Mouse (Mus musculus): ENCODE measurements around the gene U2af1. TPM values are rescaled to one million over a fixed set of nuclear protein-coding genes. Genes with fewer than 3 reads are reported as not detected.
A peak's percentile ranks its signal among the peaks of the same experiment; 100 is the strongest.

The U2af1 gene
- polyA plus RNA-seq, 1 experiment from 2014 or later, result 172 TPM

- DNase-seq (ENCODE audit: low spot score) (peak; percentile 72), ATAC-seq (peak; percentile 78)
- H3K9me3 ChIP-seq (replicated peaks; ENCODE audit: control insufficient read depth, low read length), result no peaks in the 10 kb centered on the region
- WGBS, result 2% methylated on average over 51 of the region's 61 CpGs
- peaks cover 26% of the 10 kb centered on the region for H3K4me1 ChIP-seq (ENCODE audit: control insufficient read depth, insufficient read depth, low read length)
- H3K36me3 ChIP-seq (ENCODE audit: control insufficient read depth, insufficient read depth, low read length), result no peaks in the 10 kb centered on the region
- peak within 1 kb of the TSS; percentile 63 for H3K27ac ChIP-seq (ENCODE audit: low read depth, low read length)
- peaks cover 12% of the 10 kb centered on the region; the same call in 1 of the 2 replicates for H3K27me3 ChIP-seq (replicated peaks; ENCODE audit: control insufficient read depth, insufficient read depth, low read length)
- peak within 1 kb of the TSS; percentile 67 for H3K9ac ChIP-seq (ENCODE audit: low read length)
- H3K4me3 ChIP-seq (ENCODE audit: low read depth, low read length), result peak within 1 kb of the TSS; percentile 43
- peak within 1 kb of the TSS; percentile 96 for H3K4me2 ChIP-seq (ENCODE audit: low read length)
Measured at GRCm38 (mm10) chr17:31636942-31637811, 21.5 kb downstream of the U2af1 start, which contains the start of gene Cbs. Gene Cbs, minus strand, starts transcription at chr17:31637238.

- 4% methylated on average over 44 of the region's 45 CpGs for WGBS
- Histone ChIP-seq H3K9me3 (replicated peaks; ENCODE audit: control insufficient read depth, low read length) (no peaks in the 10 kb centered on the region), H3K36me3 (ENCODE audit: control insufficient read depth, insufficient read depth, low read length) (no peaks in the 10 kb centered on the region), H3K9ac (ENCODE audit: low read length) (peak overlapping the region; percentile 67), H3K4me1 (ENCODE audit: control insufficient read depth, insufficient read depth, low read length) (peaks cover 26% of the 10 kb centered on the region), H3K27me3 (replicated peaks; ENCODE audit: control insufficient read depth, insufficient read depth, low read length) (peaks cover 12% of the 10 kb centered on the region; the same call in 1 of the 2 replicates), H3K4me2 (ENCODE audit: low read length) (peak overlapping the region; percentile 96), H3K4me3 (ENCODE audit: low read depth, low read length) (peak overlapping the region; percentile 43), H3K27ac (ENCODE audit: low read depth, low read length) (no peak overlapping the region)
- DNase-seq (ENCODE audit: low spot score), result peak; percentile 28
- peak; percentile 36 for ATAC-seq
Measured at GRCm38 (mm10) chr17:31636277-31636941, 22.3 kb downstream of the U2af1 start.

GRCm38 (mm10) chr17:31635781-31636180, 22.9 kb downstream of the U2af1 start:
- ATAC-seq, result no peak
- no peak for DNase-seq (ENCODE audit: low spot score)
- Histone ChIP-seq H3K4me1 (ENCODE audit: control insufficient read depth, insufficient read depth, low read length) (peaks cover 26% of the 10 kb centered on the region), H3K4me3 (ENCODE audit: low read depth, low read length) (no peak overlapping the region), H3K36me3 (ENCODE audit: control insufficient read depth, insufficient read depth, low read length) (no peaks in the 10 kb centered on the region), H3K4me2 (ENCODE audit: low read length) (peak overlapping the region; percentile 96; the same call in 1 of the 2 replicates), H3K9me3 (replicated peaks; ENCODE audit: control insufficient read depth, low read length) (no peaks in the 10 kb centered on the region), H3K9ac (ENCODE audit: low read length) (no peak overlapping the region), H3K27ac (ENCODE audit: low read depth, low read length) (no peak overlapping the region), H3K27me3 (replicated peaks; ENCODE audit: control insufficient read depth, insufficient read depth, low read length) (peaks cover 12% of the 10 kb centered on the region; the same call in 1 of the 2 replicates)
- 70% methylated on average over 11 of the region's 11 CpGs for WGBS

- no peak overlapping the region for H3K27ac ChIP-seq (ENCODE audit: low read depth, low read length)
- no peak overlapping the region for H3K4me2 ChIP-seq (ENCODE audit: low read length)
- H3K27me3 ChIP-seq (replicated peaks; ENCODE audit: control insufficient read depth, insufficient read depth, low read length), result peaks cover 12% of the 10 kb centered on the region; the same call in 1 of the 2 replicates
- no peak overlapping the region for H3K9ac ChIP-seq (ENCODE audit: low read length)
- no peaks in the 10 kb centered on the region for H3K9me3 ChIP-seq (replicated peaks; ENCODE audit: control insufficient read depth, low read length)
- no peak for DNase-seq (ENCODE audit: low spot score)
- no peak overlapping the region for H3K4me3 ChIP-seq (ENCODE audit: low read depth, low read length)
- no peak for ATAC-seq
- H3K36me3 ChIP-seq (ENCODE audit: control insufficient read depth, insufficient read depth, low read length), result no peaks in the 10 kb centered on the region
- peaks cover 26% of the 10 kb centered on the region for H3K4me1 ChIP-seq (ENCODE audit: control insufficient read depth, insufficient read depth, low read length)
- WGBS, result 61% methylated on average over 5 of the region's 5 CpGs
Measured at GRCm38 (mm10) chr17:31634896-31635295, 23.8 kb downstream of the U2af1 start.

GRCm38 (mm10) chr17:31633007-31633406, 25.7 kb downstream of the U2af1 start:
- no peak for ATAC-seq
- WGBS, result 86% methylated on average over 6 of the region's 6 CpGs
- no peaks in the 10 kb centered on the region for H3K36me3 ChIP-seq (ENCODE audit: control insufficient read depth, insufficient read depth, low read length)

GRCm38 (mm10) chr17:31631081-31631800, 27.5 kb downstream of the U2af1 start:
- no peak overlapping the region for H3K4me3 ChIP-seq (ENCODE audit: low read depth, low read length)
- ATAC-seq (no peak), DNase-seq (ENCODE audit: low spot score) (no peak)
- H3K9me3 ChIP-seq (replicated peaks; ENCODE audit: control insufficient read depth, low read length), result no peaks in the 10 kb centered on the region
- H3K9ac ChIP-seq (ENCODE audit: low read length), result no peak overlapping the region
- no peaks in the 10 kb centered on the region for H3K36me3 ChIP-seq (ENCODE audit: control insufficient read depth, insufficient read depth, low read length)
- H3K27ac ChIP-seq (ENCODE audit: low read depth, low read length), result no peak overlapping the region
- peaks cover 6% of the 10 kb centered on the region; the same call in 1 of the 2 replicates for H3K27me3 ChIP-seq (replicated peaks; ENCODE audit: control insufficient read depth, insufficient read depth, low read length)
- H3K4me1 ChIP-seq (ENCODE audit: control insufficient read depth, insufficient read depth, low read length), result peaks cover 2% of the 10 kb centered on the region
- 88% methylated on average over 10 of the region's 10 CpGs for WGBS
- H3K4me2 ChIP-seq (ENCODE audit: low read length), result no peak overlapping the region

More at GRCm38 (mm10) chr17:31633007-31633406, 25.7 kb downstream of the U2af1 start:
- no peak overlapping the region for H3K4me3 ChIP-seq (ENCODE audit: low read depth, low read length)
- H3K27ac ChIP-seq (ENCODE audit: low read depth, low read length), result no peak overlapping the region
- no peak for DNase-seq (ENCODE audit: low spot score)
- no peak overlapping the region for H3K9ac ChIP-seq (ENCODE audit: low read length)
- no peaks in the 10 kb centered on the region for H3K9me3 ChIP-seq (replicated peaks; ENCODE audit: control insufficient read depth, low read length)
- H3K27me3 ChIP-seq (replicated peaks; ENCODE audit: control insufficient read depth, insufficient read depth, low read length), result peaks cover 12% of the 10 kb centered on the region; the same call in 1 of the 2 replicates
- no peak overlapping the region for H3K4me2 ChIP-seq (ENCODE audit: low read length)
- H3K4me1 ChIP-seq (ENCODE audit: control insufficient read depth, insufficient read depth, low read length), result peaks cover 16% of the 10 kb centered on the region

GRCm38 (mm10) chr17:31627961-31628360, 30.7 kb downstream of the U2af1 start:
- no peaks in the 10 kb centered on the region for H3K36me3 ChIP-seq (ENCODE audit: control insufficient read depth, insufficient read depth, low read length)
- no peaks in the 10 kb centered on the region for H3K4me1 ChIP-seq (ENCODE audit: control insufficient read depth, insufficient read depth, low read length)
- H3K27me3 ChIP-seq (replicated peaks; ENCODE audit: control insufficient read depth, insufficient read depth, low read length), result no peaks in the 10 kb centered on the region
- no peak overlapping the region for H3K4me3 ChIP-seq (ENCODE audit: low read depth, low read length)
- no peak overlapping the region for H3K4me2 ChIP-seq (ENCODE audit: low read length)
- DNase-seq (ENCODE audit: low spot score) (no peak), ATAC-seq (no peak)
- no peak overlapping the region for H3K9ac ChIP-seq (ENCODE audit: low read length)
- no peaks in the 10 kb centered on the region for H3K9me3 ChIP-seq (replicated peaks; ENCODE audit: control insufficient read depth, low read length)
- H3K27ac ChIP-seq (ENCODE audit: low read depth, low read length), result no peak overlapping the region
- WGBS, result 87% methylated on average over 2 of the region's 2 CpGs

- Histone ChIP-seq H3K4me1 (ENCODE audit: control insufficient read depth, insufficient read depth, low read length) (no peaks in the 10 kb centered on the region), H3K4me3 (ENCODE audit: low read depth, low read length) (no peak overlapping the region), H3K27ac (ENCODE audit: low read depth, low read length) (no peak overlapping the region), H3K9ac (ENCODE audit: low read length) (no peak overlapping the region), H3K27me3 (replicated peaks; ENCODE audit: control insufficient read depth, insufficient read depth, low read length) (no peaks in the 10 kb centered on the region), H3K36me3 (ENCODE audit: control insufficient read depth, insufficient read depth, low read length) (no peaks in the 10 kb centered on the region), H3K4me2 (ENCODE audit: low read length) (no peak overlapping the region), H3K9me3 (replicated peaks; ENCODE audit: control insufficient read depth, low read length) (no peaks in the 10 kb centered on the region)
- WGBS, result 95% methylated on average over 4 of the region's 4 CpGs
- ATAC-seq (no peak), DNase-seq (ENCODE audit: low spot score) (no peak)
Measured at GRCm38 (mm10) chr17:31623101-31623500, 35.6 kb downstream of the U2af1 start.
